Mouse (Mus musculus): ENCODE measurements around the gene Zfp663. TPM values are rescaled to one million over a fixed set of nuclear protein-coding genes. Genes with fewer than 3 reads are reported as not detected.

Gene Zfp663
- total and polyA plus RNA-seq, 2 experiments from 2014 or later: not detected

GRCm38 (mm10) chr2:165396831-165397501 is 28.4 kb upstream of the Zfp663 start:
- peak; percentile 13 for DNase-seq (ENCODE audit: low spot score)
- WGBS: 55% methylated on average over 20 of the region's 20 CpGs

GRCm38 (mm10) chr2:165392156-165392555 is 23.6 kb upstream of the Zfp663 start:
- 75% methylated on average over 4 of the region's 4 CpGs for WGBS
- H3K9me3 ChIP-seq (replicated peaks; ENCODE audit: control insufficient read depth, low read length): no peaks in the 10 kb centered on the region
- no peak overlapping the region for H3K27ac ChIP-seq (ENCODE audit: low read depth)
- no peaks in the 10 kb centered on the region for H3K27me3 ChIP-seq (ENCODE audit: control insufficient read depth, insufficient read depth, low read length)
- no peak overlapping the region for H3K4me2 ChIP-seq (ENCODE audit: low read depth, low read length)
- H3K4me1 ChIP-seq (ENCODE audit: control insufficient read depth, insufficient read depth): peaks cover 7% of the 10 kb centered on the region; the same call in 1 of the 2 replicates
- no peak for DNase-seq (ENCODE audit: low spot score)
- no peak overlapping the region for H3K9ac ChIP-seq (replicated peaks; ENCODE audit: low read depth, low read length)
- ATAC-seq (ENCODE audit: insufficient read depth, low read depth): no peak
- no peak overlapping the region for H3K4me3 ChIP-seq (ENCODE audit: low read depth, low read length)
- TF ChIP-seq EP300 (IDR thresholded peaks at IDR 0.05; ENCODE audit: low read depth) (no peak), CTCF (IDR thresholded peaks at IDR 0.05; ENCODE audit: low read depth) (no peak)
- H3K36me3 ChIP-seq (replicated peaks; ENCODE audit: control insufficient read depth, insufficient read depth, low read length): no peaks in the 10 kb centered on the region

More at GRCm38 (mm10) chr2:165396831-165397501, 28.4 kb upstream of the Zfp663 start:
- Histone ChIP-seq H3K27ac (ENCODE audit: low read depth) (no peak overlapping the region), H3K36me3 (replicated peaks; ENCODE audit: control insufficient read depth, insufficient read depth, low read length) (no peaks in the 10 kb centered on the region), H3K4me2 (ENCODE audit: low read depth, low read length) (no peak overlapping the region), H3K4me3 (ENCODE audit: low read depth, low read length) (no peak overlapping the region), H3K9me3 (replicated peaks; ENCODE audit: control insufficient read depth, low read length) (no peaks in the 10 kb centered on the region), H3K4me1 (ENCODE audit: control insufficient read depth, insufficient read depth) (no peaks in the 10 kb centered on the region), H3K27me3 (ENCODE audit: control insufficient read depth, insufficient read depth, low read length) (no peaks in the 10 kb centered on the region), H3K9ac (replicated peaks; ENCODE audit: low read depth, low read length) (no peak overlapping the region)
- 0 out of 2 replicates have a peak, but pooled peaks have one; percentile 14 for ATAC-seq (ENCODE audit: insufficient read depth, low read depth)
- no peak for TF ChIP-seq CTCF (IDR thresholded peaks at IDR 0.05; ENCODE audit: low read depth)
- no peak for TF ChIP-seq EP300 (IDR thresholded peaks at IDR 0.05; ENCODE audit: low read depth)

- peaks cover 9% of the 10 kb centered on the region; the same call in 1 of the 2 replicates for H3K4me1 ChIP-seq (ENCODE audit: control insufficient read depth, insufficient read depth)
- H3K4me3 ChIP-seq (ENCODE audit: low read depth, low read length): no peak overlapping the region
- ATAC-seq (ENCODE audit: insufficient read depth, low read depth) (no peak), DNase-seq (ENCODE audit: low spot score) (peak; percentile 66)
- no peak overlapping the region for H3K9ac ChIP-seq (replicated peaks; ENCODE audit: low read depth, low read length)
- H3K36me3 ChIP-seq (replicated peaks; ENCODE audit: control insufficient read depth, insufficient read depth, low read length): peaks cover 2% of the 10 kb centered on the region; the same call in 1 of the 2 replicates
- H3K27me3 ChIP-seq (ENCODE audit: control insufficient read depth, insufficient read depth, low read length): no peaks in the 10 kb centered on the region
- H3K4me2 ChIP-seq (ENCODE audit: low read depth, low read length): no peak overlapping the region
- H3K9me3 ChIP-seq (replicated peaks; ENCODE audit: control insufficient read depth, low read length): no peaks in the 10 kb centered on the region
- no peak overlapping the region for H3K27ac ChIP-seq (ENCODE audit: low read depth)
- 14% methylated on average over 8 of the region's 8 CpGs for WGBS
- TF ChIP-seq EP300 (IDR thresholded peaks at IDR 0.05; ENCODE audit: low read depth): no peak
- TF ChIP-seq CTCF (IDR thresholded peaks at IDR 0.05; ENCODE audit: low read depth): peak; percentile 77
Measured at GRCm38 (mm10) chr2:165391561-165391960, 23.0 kb upstream of the Zfp663 start.

- ATAC-seq (ENCODE audit: insufficient read depth, low read depth) (no peak), DNase-seq (ENCODE audit: low spot score) (no peak)
- TF ChIP-seq CTCF (IDR thresholded peaks at IDR 0.05; ENCODE audit: low read depth): no peak
- TF ChIP-seq EP300 (IDR thresholded peaks at IDR 0.05; ENCODE audit: low read depth): no peak
- Histone ChIP-seq H3K4me1 (ENCODE audit: control insufficient read depth, insufficient read depth) (peaks cover 9% of the 10 kb centered on the region; the same call in 1 of the 2 replicates), H3K4me2 (ENCODE audit: low read depth, low read length) (no peak overlapping the region), H3K27ac (ENCODE audit: low read depth) (no peak overlapping the region), H3K27me3 (ENCODE audit: control insufficient read depth, insufficient read depth, low read length) (no peaks in the 10 kb centered on the region), H3K4me3 (ENCODE audit: low read depth, low read length) (no peak overlapping the region), H3K9me3 (replicated peaks; ENCODE audit: control insufficient read depth, low read length) (no peaks in the 10 kb centered on the region), H3K9ac (replicated peaks; ENCODE audit: low read depth, low read length) (no peak overlapping the region), H3K36me3 (replicated peaks; ENCODE audit: control insufficient read depth, insufficient read depth, low read length) (peaks cover 23% of the 10 kb centered on the region)
- 70% methylated on average over 6 of the region's 6 CpGs for WGBS
Measured at GRCm38 (mm10) chr2:165389299-165389952, 20.9 kb upstream of the Zfp663 start.

GRCm38 (mm10) chr2:165387844-165388495 is 19.4 kb upstream of the Zfp663 start, which contains the start of gene Zfp334:
Gene Zfp334 (minus strand): TSS chr2:165388259.
- Histone ChIP-seq H3K36me3 (replicated peaks; ENCODE audit: control insufficient read depth, insufficient read depth, low read length) (peaks cover 37% of the 10 kb centered on the region), H3K9me3 (replicated peaks; ENCODE audit: control insufficient read depth, low read length) (no peaks in the 10 kb centered on the region), H3K4me2 (ENCODE audit: low read depth, low read length) (peak within 1 kb of the TSS; percentile 95), H3K4me3 (ENCODE audit: low read depth, low read length) (peak within 1 kb of the TSS; percentile 77), H3K4me1 (ENCODE audit: control insufficient read depth, insufficient read depth) (peaks cover 9% of the 10 kb centered on the region; the same call in 1 of the 2 replicates), H3K27ac (ENCODE audit: low read depth) (peak within 1 kb of the TSS; percentile 73), H3K9ac (replicated peaks; ENCODE audit: low read depth, low read length) (peak within 1 kb of the TSS; percentile 75), H3K27me3 (ENCODE audit: control insufficient read depth, insufficient read depth, low read length) (no peaks in the 10 kb centered on the region)
- WGBS: under 1% methylated on average over 40 of the region's 40 CpGs
- TF ChIP-seq CTCF (IDR thresholded peaks at IDR 0.05; ENCODE audit: low read depth): no peak
- TF ChIP-seq EP300 (IDR thresholded peaks at IDR 0.05; ENCODE audit: low read depth): no peak
- ATAC-seq (ENCODE audit: insufficient read depth, low read depth) (peak; percentile 98), DNase-seq (ENCODE audit: low spot score) (peak; percentile 92)

Data from heart, postnatal 0 days (tissue).